Mouse (Mus musculus): ENCODE results near the gene Adgrf5. TPM values are rescaled to one million over a fixed set of nuclear protein-coding genes. Genes with fewer than 3 reads are reported as not detected.
"Not testable (repeated sequence)": the region's sequence is repeated elsewhere in the genome, so short reads cannot be mapped to it uniquely, and the experiment has no call there.

Gene Adgrf5
- polyA plus RNA-seq, 1 experiment from 2014 or later: 10.2 TPM

DNA sequence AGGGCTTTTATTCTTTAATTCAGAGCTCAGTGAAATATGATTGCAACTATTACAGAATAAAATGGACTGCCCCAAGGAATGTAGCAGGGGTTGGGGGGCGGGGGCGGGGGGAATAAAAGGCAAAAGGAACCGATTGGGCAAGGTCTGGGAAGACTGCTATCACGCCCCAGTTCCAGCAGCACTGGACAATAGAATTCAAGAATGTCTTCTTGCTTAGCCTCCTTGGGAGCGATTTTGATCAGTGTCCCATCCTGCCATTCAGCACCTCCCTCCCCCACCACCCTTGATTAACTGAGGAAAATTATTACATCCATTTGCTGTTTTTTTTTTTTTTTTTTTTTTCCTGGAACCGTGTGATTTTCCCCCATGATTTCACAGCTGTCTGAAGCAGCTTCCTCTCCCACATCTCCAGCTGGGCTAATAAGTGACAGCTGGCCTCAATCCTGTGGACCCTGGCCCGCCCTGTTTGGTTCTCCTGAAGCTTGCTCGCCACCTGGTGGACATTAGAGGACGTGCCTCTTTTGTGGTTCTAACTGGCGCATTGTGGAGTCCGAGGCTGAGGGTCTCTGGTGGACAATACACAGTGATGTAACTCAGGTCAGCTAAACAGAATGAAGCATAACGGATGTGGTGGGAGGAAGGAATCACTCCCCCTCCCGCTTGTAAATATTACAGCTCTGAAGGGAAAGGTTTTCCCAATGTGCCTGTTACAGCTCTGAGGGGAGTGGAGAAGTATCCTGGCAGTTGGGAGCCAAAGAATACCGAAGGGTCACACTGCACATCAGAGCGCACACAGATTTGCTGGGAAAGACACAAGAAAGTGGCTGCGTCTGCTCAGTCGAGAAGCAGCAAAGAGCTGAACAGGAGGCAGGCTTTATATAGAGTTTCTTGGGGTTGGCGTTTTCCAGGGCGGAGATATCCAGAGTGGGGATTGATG is 100.3 kb downstream of the Adgrf5 start:
- Histone ChIP-seq H3K27me3 (no peaks in the 10 kb centered on the region), H3K4me1 (replicated peaks) (peaks cover 13% of the 10 kb centered on the region; the same call in 1 of the 2 replicates), H3K4me3 (replicated peaks) (no peak overlapping the region), H3K27ac (no peak overlapping the region), H3K4me2 (peak overlapping the region; percentile 10; the same call in 1 of the 2 replicates), H3K36me3 (no peaks in the 10 kb centered on the region), H3K9me3 (no peaks in the 10 kb centered on the region), H3K9ac (replicated peaks) (0 out of 2 replicates have a peak overlapping the region, but pooled peaks have one; percentile 34)
- 33% methylated on average over 19 of the region's 19 CpGs for WGBS
- ATAC-seq (ENCODE audit: insufficient number of reproducible peaks, insufficient read depth, low FRiP score, low TSS enrichment, low read depth): peak; percentile 92

GRCm38 (mm10) chr17:43470039-43470438 is 109.8 kb downstream of the Adgrf5 start:
- 38% methylated on average over 3 of the region's 3 CpGs for WGBS
- Histone ChIP-seq H3K4me1 (replicated peaks) (no peaks in the 10 kb centered on the region), H3K9me3 (no peaks in the 10 kb centered on the region), H3K9ac (replicated peaks) (no peak overlapping the region), H3K36me3 (no peaks in the 10 kb centered on the region), H3K4me2 (no peak overlapping the region), H3K27ac (no peak overlapping the region), H3K27me3 (no peaks in the 10 kb centered on the region), H3K4me3 (replicated peaks) (no peak overlapping the region)
- no peak for ATAC-seq (ENCODE audit: insufficient number of reproducible peaks, insufficient read depth, low FRiP score, low TSS enrichment, low read depth)

DNA sequence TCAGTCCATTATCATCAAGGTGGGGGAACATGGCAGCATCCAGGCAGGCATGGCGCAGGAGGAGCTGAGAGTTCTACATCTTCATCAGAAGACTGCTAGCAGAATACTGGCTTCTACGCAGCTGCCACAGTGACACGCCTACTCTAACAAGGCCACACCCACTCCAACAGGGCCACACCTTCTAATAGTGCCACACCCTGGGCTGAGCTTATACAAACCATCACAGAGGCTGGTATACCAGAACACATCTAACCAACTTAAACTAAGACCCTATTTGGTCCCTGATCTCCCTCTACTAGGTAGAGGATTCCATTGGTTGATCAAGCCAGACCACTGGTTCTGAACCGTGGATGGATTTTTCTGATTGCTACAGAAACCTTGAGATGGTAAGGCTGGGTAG is 112.3 kb downstream of the Adgrf5 start:
- ATAC-seq (ENCODE audit: insufficient number of reproducible peaks, insufficient read depth, low FRiP score, low TSS enrichment, low read depth): no peak
- 88% methylated on average over 4 of the region's 4 CpGs for WGBS
- H3K36me3 ChIP-seq: no peaks in the 10 kb centered on the region

GRCm38 (mm10) chr17:43474775-43475174 is 114.5 kb downstream of the Adgrf5 start:
- Histone ChIP-seq H3K27ac (no peak overlapping the region), H3K9ac (replicated peaks) (no peak overlapping the region), H3K9me3 (no peaks in the 10 kb centered on the region), H3K27me3 (no peaks in the 10 kb centered on the region), H3K4me2 (no peak overlapping the region), H3K4me3 (replicated peaks) (no peak overlapping the region), H3K4me1 (replicated peaks) (no peaks in the 10 kb centered on the region), H3K36me3 (no peaks in the 10 kb centered on the region)
- ATAC-seq (ENCODE audit: insufficient number of reproducible peaks, insufficient read depth, low FRiP score, low TSS enrichment, low read depth): no peak
- WGBS: 93% methylated on average over 16 of the region's 16 CpGs

More for the DNA sequence above, 112.3 kb downstream of the Adgrf5 start:
- Histone ChIP-seq H3K9me3 (no peaks in the 10 kb centered on the region), H3K4me2 (no peak overlapping the region), H3K27ac (no peak overlapping the region), H3K4me1 (replicated peaks) (no peaks in the 10 kb centered on the region), H3K9ac (replicated peaks) (no peak overlapping the region), H3K27me3 (no peaks in the 10 kb centered on the region), H3K4me3 (replicated peaks) (no peak overlapping the region)

GRCm38 (mm10) chr17:43477621-43478020 is 117.4 kb downstream of the Adgrf5 start:
- Histone ChIP-seq H3K4me1 (replicated peaks) (no peaks in the 10 kb centered on the region), H3K4me3 (replicated peaks) (no peak overlapping the region), H3K9me3 (no peaks in the 10 kb centered on the region), H3K4me2 (no peak overlapping the region), H3K27ac (no peak overlapping the region), H3K9ac (replicated peaks) (no peak overlapping the region), H3K36me3 (no peaks in the 10 kb centered on the region), H3K27me3 (no peaks in the 10 kb centered on the region)
- no peak for ATAC-seq (ENCODE audit: insufficient number of reproducible peaks, insufficient read depth, low FRiP score, low TSS enrichment, low read depth)

GRCm38 (mm10) chr17:43485982-43486381 is 125.7 kb downstream of the Adgrf5 start:
- H3K9me3 ChIP-seq: no peaks in the 10 kb centered on the region
- H3K27me3 ChIP-seq: no peaks in the 10 kb centered on the region
- no peak overlapping the region for H3K9ac ChIP-seq (replicated peaks)
- H3K4me1 ChIP-seq (replicated peaks): no peaks in the 10 kb centered on the region
- H3K4me3 ChIP-seq (replicated peaks): no peak overlapping the region
- ATAC-seq (ENCODE audit: insufficient number of reproducible peaks, insufficient read depth, low FRiP score, low TSS enrichment, low read depth): no peak
- no peak overlapping the region for H3K4me2 ChIP-seq
- H3K27ac ChIP-seq: no peak overlapping the region
- H3K36me3 ChIP-seq: no peaks in the 10 kb centered on the region
- 80% methylated on average over 3 of the region's 3 CpGs for WGBS

GRCm38 (mm10) chr17:43488439-43489151 is 128.3 kb downstream of the Adgrf5 start:
- no peaks in the 10 kb centered on the region for H3K36me3 ChIP-seq
- ATAC-seq (ENCODE audit: insufficient number of reproducible peaks, insufficient read depth, low FRiP score, low TSS enrichment, low read depth): no peak
- 87% methylated on average over 2 of the region's 2 CpGs for WGBS
- H3K27me3 ChIP-seq: no peaks in the 10 kb centered on the region
- H3K4me3 ChIP-seq (replicated peaks): no peak overlapping the region
- no peak overlapping the region for H3K4me2 ChIP-seq
- H3K9me3 ChIP-seq: no peaks in the 10 kb centered on the region
- H3K27ac ChIP-seq: no peak overlapping the region
- H3K4me1 ChIP-seq (replicated peaks): no peaks in the 10 kb centered on the region
- no peak overlapping the region for H3K9ac ChIP-seq (replicated peaks)

DNA sequence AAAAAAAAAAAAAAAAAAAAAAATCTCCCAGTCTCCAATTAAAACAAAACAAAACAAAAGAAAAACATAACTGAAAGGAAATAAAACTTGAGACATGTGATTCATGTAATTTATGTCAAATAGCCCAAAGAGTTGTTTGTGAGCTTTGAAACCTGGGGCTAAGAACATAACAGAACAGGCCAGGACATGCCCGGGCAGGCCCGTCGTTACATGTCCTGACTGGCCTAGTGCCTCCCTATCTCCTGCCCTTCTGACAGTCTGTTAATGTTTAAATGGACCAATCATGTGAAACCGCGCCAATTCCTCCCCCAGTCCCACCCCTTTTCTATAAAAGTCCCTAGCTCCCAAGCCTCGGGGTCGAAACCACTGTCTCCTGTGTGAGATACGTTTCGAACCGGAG is 130.1 kb downstream of the Adgrf5 start:
- H3K27me3 ChIP-seq; H3K9me3 ChIP-seq; H3K4me2 ChIP-seq; H3K4me3 ChIP-seq (replicated peaks); H3K36me3 ChIP-seq; H3K9ac ChIP-seq (replicated peaks); H3K27ac ChIP-seq; ATAC-seq (ENCODE audit: insufficient number of reproducible peaks, insufficient read depth, low FRiP score, low TSS enrichment, low read depth); H3K4me1 ChIP-seq (replicated peaks): not testable (repeated sequence)
- 96% methylated on average over 8 of the region's 10 CpGs for WGBS

- ATAC-seq (ENCODE audit: insufficient number of reproducible peaks, insufficient read depth, low FRiP score, low TSS enrichment, low read depth): no peak
- no peaks in the 10 kb centered on the region for H3K36me3 ChIP-seq
- no peaks in the 10 kb centered on the region for H3K9me3 ChIP-seq
- no peaks in the 10 kb centered on the region for H3K27me3 ChIP-seq
- H3K4me2 ChIP-seq: no peak overlapping the region
- WGBS: 90% methylated on average over 5 of the region's 5 CpGs
- H3K9ac ChIP-seq (replicated peaks): no peak overlapping the region
- no peaks in the 10 kb centered on the region for H3K4me1 ChIP-seq (replicated peaks)
- no peak overlapping the region for H3K27ac ChIP-seq
- no peak overlapping the region for H3K4me3 ChIP-seq (replicated peaks)
These were observed 135.3 kb downstream of the Adgrf5 start for GRCm38 (mm10) chr17:43495502-43495901.

- WGBS: 92% methylated on average over 4 of the region's 4 CpGs
- H3K36me3 ChIP-seq: no peaks in the 10 kb centered on the region
- no peak overlapping the region for H3K4me2 ChIP-seq
- H3K4me3 ChIP-seq (replicated peaks): no peak overlapping the region
- H3K9me3 ChIP-seq: no peaks in the 10 kb centered on the region
- no peaks in the 10 kb centered on the region for H3K27me3 ChIP-seq
- no peak overlapping the region for H3K9ac ChIP-seq (replicated peaks)
- no peak overlapping the region for H3K27ac ChIP-seq
- no peak for ATAC-seq (ENCODE audit: insufficient number of reproducible peaks, insufficient read depth, low FRiP score, low TSS enrichment, low read depth)
- H3K4me1 ChIP-seq (replicated peaks): no peaks in the 10 kb centered on the region
These were observed 137.3 kb downstream of the Adgrf5 start for GRCm38 (mm10) chr17:43497521-43497920.

DNA sequence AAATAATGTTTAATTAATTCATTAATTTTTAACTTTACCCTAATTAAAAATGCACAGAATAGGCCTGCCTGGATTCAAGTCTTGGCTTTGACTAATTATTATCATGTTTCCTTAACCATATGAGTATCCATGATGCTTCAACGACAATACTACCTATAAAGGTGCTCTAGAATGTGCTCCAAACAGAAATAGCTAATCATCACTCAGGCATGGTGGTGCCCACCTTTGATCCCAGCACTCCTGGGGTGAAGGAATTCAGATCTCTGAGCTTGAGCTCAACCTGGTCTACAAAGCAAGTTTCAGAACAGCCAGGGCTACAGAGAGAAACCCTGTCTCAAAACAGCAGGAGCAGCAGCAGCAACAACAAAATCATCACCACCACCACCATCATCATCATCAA is 140.3 kb downstream of the Adgrf5 start:
- no peaks in the 10 kb centered on the region for H3K27me3 ChIP-seq
- no peaks in the 10 kb centered on the region for H3K4me1 ChIP-seq (replicated peaks)
- H3K4me2 ChIP-seq: no peak overlapping the region
- no peak for ATAC-seq (ENCODE audit: insufficient number of reproducible peaks, insufficient read depth, low FRiP score, low TSS enrichment, low read depth)
- no peak overlapping the region for H3K27ac ChIP-seq
- no peaks in the 10 kb centered on the region for H3K9me3 ChIP-seq
- H3K36me3 ChIP-seq: no peaks in the 10 kb centered on the region
- no peak overlapping the region for H3K4me3 ChIP-seq (replicated peaks)
- H3K9ac ChIP-seq (replicated peaks): no peak overlapping the region
- 91% methylated on average over 1 of the region's 1 CpGs for WGBS
